Mouse (Mus musculus) forebrain, embryonic 13.5 days (tissue): ENCODE results near the gene Aven. TPM values are rescaled to one million over a fixed set of nuclear protein-coding genes. Genes with fewer than 3 reads are reported as not detected.
A peak's percentile ranks its signal among the peaks of the same experiment; 100 is the strongest.

ENCODE experiments used
- ATAC-seq: fragments of 200-750 bp; cut with Nextera tagmentation; 2 replicates; pipeline ENCODE4 v1.8.0; 2017
- H3K27ac ChIP-seq: fragments of 300-500 bp; sonication (generic); 2 replicates; pipeline ENCODE4 v1.5.1; 2015; ENCODE audit warnings: inconsistent platforms, mild to moderate bottlenecking, moderate library complexity
- H3K27me3 ChIP-seq: fragments of 300-500 bp; sonication (generic); 2 replicates; pipeline ENCODE4 v1.6.1; 2015; ENCODE audit warnings: mild to moderate bottlenecking, inconsistent platforms
- H3K36me3 ChIP-seq: fragments of 300-500 bp; sonication (generic); 2 replicates; pipeline ENCODE4 v1.6.1; 2015; ENCODE audit warnings: mild to moderate bottlenecking, inconsistent platforms; ENCODE audit not compliant: poor library complexity, severe bottlenecking
- H3K4me1 ChIP-seq: fragments of 300-500 bp; sonication (generic); 2 replicates; pipeline ENCODE4 v1.6.1; 2015; ENCODE audit warnings: inconsistent platforms
- H3K4me2 ChIP-seq: fragments of 300-500 bp; sonication (generic); 2 replicates; pipeline ENCODE4 v1.6.1; 2015; ENCODE audit warnings: inconsistent platforms, mild to moderate bottlenecking, moderate library complexity
- H3K4me3 ChIP-seq: fragments of 300-500 bp; sonication (generic); 2 replicates; pipeline ENCODE4 v1.5.1; 2015; ENCODE audit warnings: mild to moderate bottlenecking, inconsistent platforms
- H3K9ac ChIP-seq: fragments of 300-500 bp; sonication (generic); 2 replicates; pipeline ENCODE4 v1.6.1; 2015; ENCODE audit warnings: mild to moderate bottlenecking, inconsistent platforms
- H3K9me3 ChIP-seq: fragments of 300-500 bp; sonication (generic); replicated peaks from 2 replicates; pipeline ENCODE4 v1.6.1; 2016; ENCODE audit warnings: inconsistent platforms
- WGBS: fragments of 180-500 bp; shearing (Covaris S2); methylation state at CpG from one replicate; pipeline ENCODE4 v1.1.7; 2015; 5-methylcytosine and 5-hydroxymethylcytosine counted together
- polyA plus RNA-seq: library from polyadenylated mRNA; unstranded; fragments of >200 nt; fragmentation: Nextera tagmentation; extraction: Ambion mirVana; gene quantifications from 2 replicates; pipeline ENCODE4 v1.2.1, GENCODE M21; 2015

The Aven gene
- polyA plus RNA-seq, 1 experiment from 2014 or later: 4.4 TPM

DNA sequence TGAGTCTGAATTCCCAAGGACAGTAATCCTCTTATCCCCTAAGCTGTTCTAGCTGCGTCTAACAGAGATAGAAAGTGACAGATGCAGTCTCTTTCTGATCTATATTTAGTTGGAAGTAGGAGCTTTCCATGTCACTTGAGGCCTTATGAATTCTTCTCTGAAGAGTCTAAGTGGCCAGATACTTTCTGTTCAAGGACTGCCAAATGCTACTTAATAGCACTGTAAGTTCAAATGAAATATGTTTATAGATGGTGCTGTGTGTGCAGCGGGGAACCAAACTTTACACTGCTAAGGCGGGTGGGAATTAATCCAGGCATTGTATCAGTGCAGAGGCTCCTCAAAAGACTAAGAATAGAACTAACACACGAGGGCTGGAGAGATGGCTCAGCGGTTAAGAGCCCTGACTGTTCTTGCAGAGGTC is 21.8 kb upstream of the Aven start:
- WGBS: 37% methylated on average over 5 of the region's 5 CpGs
- Histone ChIP-seq H3K36me3 (peaks cover 40% of the 10 kb centered on the region), H3K9me3 (no peaks in the 10 kb centered on the region), H3K4me3 (no peak overlapping the region), H3K4me1 (no peaks in the 10 kb centered on the region), H3K4me2 (no peak overlapping the region), H3K9ac (no peak overlapping the region), H3K27ac (no peak overlapping the region), H3K27me3 (no peaks in the 10 kb centered on the region)
- ATAC-seq: no peak

DNA sequence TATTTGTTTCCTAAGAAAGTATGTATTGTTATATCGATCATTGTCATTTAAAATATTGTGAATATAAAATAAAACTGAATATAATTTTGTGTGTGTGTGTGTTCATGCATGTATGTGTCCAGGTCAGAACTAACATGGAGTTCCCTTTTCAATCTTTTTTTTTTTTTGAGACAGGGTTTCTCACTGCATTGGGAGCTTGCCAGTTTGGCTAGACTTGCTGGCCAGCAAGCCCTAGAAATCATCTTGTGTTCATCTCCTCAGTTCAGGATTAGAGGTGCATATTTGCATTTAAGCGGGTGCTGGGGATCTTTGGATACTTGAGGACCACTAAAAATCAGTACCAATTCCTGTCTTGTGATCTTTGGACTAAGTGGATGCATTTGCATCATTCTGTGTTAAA is 20.7 kb upstream of the Aven start:
- Histone ChIP-seq H3K27me3 (no peaks in the 10 kb centered on the region), H3K4me3 (no peak overlapping the region), H3K9me3 (no peaks in the 10 kb centered on the region), H3K4me2 (no peak overlapping the region), H3K36me3 (peaks cover 29% of the 10 kb centered on the region), H3K9ac (no peak overlapping the region), H3K4me1 (no peaks in the 10 kb centered on the region), H3K27ac (no peak overlapping the region)
- ATAC-seq: no peak
- WGBS: 90% methylated on average over 2 of the region's 2 CpGs

GRCm38 (mm10) chr2:112474997-112475724 is 17.6 kb upstream of the Aven start:
- H3K4me2 ChIP-seq: no peak overlapping the region
- no peaks in the 10 kb centered on the region for H3K27me3 ChIP-seq
- no peak overlapping the region for H3K4me3 ChIP-seq
- no peaks in the 10 kb centered on the region for H3K9me3 ChIP-seq
- H3K36me3 ChIP-seq: 0 out of 2 replicates have a peak, but pooled peaks cover 4% of the 10 kb centered on the region
- no peak overlapping the region for H3K9ac ChIP-seq
- 76% methylated on average over 5 of the region's 5 CpGs for WGBS
- ATAC-seq: no peak
- H3K4me1 ChIP-seq: no peaks in the 10 kb centered on the region
- H3K27ac ChIP-seq: no peak overlapping the region

DNA sequence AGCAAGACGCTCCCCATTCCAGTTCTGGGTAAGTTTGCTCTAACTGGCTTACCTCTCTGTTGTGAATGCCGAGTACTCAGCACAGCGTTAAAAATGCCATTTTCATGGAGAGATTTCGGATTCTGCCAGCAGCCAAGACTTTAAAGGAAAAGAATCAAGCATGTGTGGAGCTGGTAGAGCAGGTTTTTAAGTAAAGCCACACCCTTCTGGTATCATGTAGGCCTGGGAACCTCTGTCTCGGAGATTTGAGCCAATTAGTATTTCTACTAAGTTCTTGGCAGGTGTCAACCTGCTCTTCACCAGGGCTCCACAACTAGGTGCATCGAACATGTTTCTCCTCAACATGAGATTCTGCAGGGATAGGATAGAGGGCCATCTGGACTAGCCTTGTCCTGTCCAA is 16.2 kb upstream of the Aven start:
- Histone ChIP-seq H3K27me3 (no peaks in the 10 kb centered on the region), H3K9me3 (no peaks in the 10 kb centered on the region), H3K4me3 (no peak overlapping the region), H3K4me1 (no peaks in the 10 kb centered on the region), H3K36me3 (no peaks in the 10 kb centered on the region), H3K4me2 (no peak overlapping the region), H3K27ac (no peak overlapping the region), H3K9ac (no peak overlapping the region)
- 85% methylated on average over 6 of the region's 6 CpGs for WGBS
- no peak for ATAC-seq

DNA sequence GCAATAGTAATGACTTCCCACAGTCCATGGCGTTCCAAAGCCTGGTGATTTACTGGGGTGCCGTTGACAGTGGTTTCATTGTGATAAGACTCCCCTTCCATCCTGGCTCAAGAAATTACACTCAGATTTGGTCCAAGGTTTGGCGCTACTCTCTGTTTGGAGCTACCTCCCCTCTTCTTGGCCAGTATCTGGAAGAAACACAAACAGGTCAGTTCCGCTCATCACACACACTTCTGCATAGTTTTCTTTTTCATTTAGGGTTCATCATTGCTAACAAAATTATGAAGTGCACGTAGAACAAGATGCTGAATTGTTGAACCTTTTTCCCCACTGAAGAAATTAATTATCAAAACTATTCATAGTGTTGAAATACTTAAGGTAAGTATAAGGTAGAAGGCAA is 12.1 kb upstream of the Aven start, which contains the start of gene Chrm5:
Gene Chrm5 (minus strand): TSS at position 101 of the 400 bp plus-strand sequence.
- H3K27me3 ChIP-seq: no peaks in the 10 kb centered on the region
- H3K9ac ChIP-seq: no peak within 1 kb of the TSS
- H3K4me3 ChIP-seq: no peak within 1 kb of the TSS
- H3K27ac ChIP-seq: no peak within 1 kb of the TSS
- no peaks in the 10 kb centered on the region for H3K36me3 ChIP-seq
- no peaks in the 10 kb centered on the region for H3K4me1 ChIP-seq
- ATAC-seq: no peak
- WGBS: 92% methylated on average over 5 of the region's 5 CpGs
- H3K4me2 ChIP-seq: no peak within 1 kb of the TSS
- H3K9me3 ChIP-seq: no peaks in the 10 kb centered on the region

DNA sequence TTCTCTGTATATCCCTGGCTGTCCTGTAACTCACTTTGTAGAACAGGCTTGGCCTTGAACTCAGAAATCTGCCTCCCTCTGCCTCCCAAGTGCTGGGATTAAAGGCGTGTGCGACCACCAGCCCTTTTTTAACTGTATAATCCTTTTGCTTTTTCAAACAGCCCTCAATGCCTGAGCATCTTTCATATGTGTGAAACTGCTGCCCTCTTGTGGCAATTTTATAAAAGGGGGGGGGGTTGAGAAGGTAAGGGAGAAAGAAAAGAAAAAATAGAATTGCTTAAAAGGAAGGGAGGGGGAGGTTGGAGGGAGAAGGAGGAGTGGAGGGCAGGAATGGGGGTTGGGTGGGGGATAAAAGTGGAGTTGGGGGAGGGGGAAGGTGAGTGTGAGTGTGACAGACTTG is 11.2 kb upstream of the Aven start:
- Histone ChIP-seq H3K9ac (no peak overlapping the region), H3K4me2 (no peak overlapping the region), H3K36me3 (no peaks in the 10 kb centered on the region), H3K27me3 (no peaks in the 10 kb centered on the region), H3K4me1 (no peaks in the 10 kb centered on the region), H3K27ac (no peak overlapping the region), H3K4me3 (no peak overlapping the region), H3K9me3 (no peaks in the 10 kb centered on the region)
- 0% methylated on average over 2 of the region's 2 CpGs for WGBS
- ATAC-seq: peak; percentile 58; the same call in 1 of the 2 replicates

DNA sequence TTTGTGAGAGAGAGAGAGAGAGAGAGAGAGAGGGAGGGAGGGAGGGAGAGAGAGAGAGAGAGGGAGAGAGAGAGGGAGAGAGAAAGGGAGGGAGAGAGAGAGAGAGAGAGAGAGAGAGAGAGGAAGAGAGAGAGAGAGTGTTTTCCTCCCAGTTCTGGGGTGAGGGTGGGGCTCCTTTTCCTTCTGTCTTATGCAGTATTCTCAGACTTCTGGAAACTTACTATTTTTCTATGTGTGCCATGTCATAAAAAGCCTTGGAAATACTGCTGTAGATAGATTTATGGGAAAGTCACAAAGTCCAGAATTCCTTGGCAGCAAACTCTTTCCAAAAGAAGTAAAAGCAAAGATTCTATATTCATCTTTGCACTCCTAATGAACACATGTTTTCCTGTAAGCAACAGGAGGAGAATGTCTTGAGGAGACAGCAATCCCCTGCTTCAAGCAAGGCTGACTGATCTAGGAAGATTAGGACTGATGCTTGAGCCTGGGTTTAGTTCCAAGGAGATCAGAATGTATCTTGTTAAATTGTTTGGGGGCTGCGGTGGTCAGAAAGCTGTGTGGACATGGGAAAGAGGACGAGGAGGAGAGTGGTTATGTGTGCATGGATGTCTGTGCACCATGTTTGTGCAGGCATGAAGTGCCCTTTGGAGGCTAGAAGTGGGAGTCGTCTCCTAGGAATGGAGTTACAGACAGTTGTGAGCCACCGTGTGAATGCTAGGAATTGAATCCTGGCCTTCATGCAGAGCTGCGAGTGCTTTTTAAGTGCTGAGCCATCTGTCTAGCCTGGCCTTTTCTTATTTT is 10.0 kb upstream of the Aven start:
- Histone ChIP-seq H3K9ac (no peak overlapping the region), H3K4me1 (no peaks in the 10 kb centered on the region), H3K36me3 (no peaks in the 10 kb centered on the region), H3K27ac (no peak overlapping the region), H3K9me3 (no peaks in the 10 kb centered on the region), H3K4me2 (no peak overlapping the region), H3K4me3 (no peak overlapping the region), H3K27me3 (no peaks in the 10 kb centered on the region)
- ATAC-seq: no peak
- 69% methylated on average over 5 of the region's 5 CpGs for WGBS

GRCm38 (mm10) chr2:112483334-112483651 is 9.5 kb upstream of the Aven start:
- H3K9ac ChIP-seq: no peak overlapping the region
- 79% methylated on average over 2 of the region's 2 CpGs for WGBS
- H3K27me3 ChIP-seq: no peaks in the 10 kb centered on the region
- H3K4me1 ChIP-seq: no peaks in the 10 kb centered on the region
- H3K27ac ChIP-seq: no peak overlapping the region
- no peak for ATAC-seq
- H3K4me3 ChIP-seq: no peak overlapping the region
- no peak overlapping the region for H3K4me2 ChIP-seq
- H3K36me3 ChIP-seq: no peaks in the 10 kb centered on the region
- no peaks in the 10 kb centered on the region for H3K9me3 ChIP-seq

DNA sequence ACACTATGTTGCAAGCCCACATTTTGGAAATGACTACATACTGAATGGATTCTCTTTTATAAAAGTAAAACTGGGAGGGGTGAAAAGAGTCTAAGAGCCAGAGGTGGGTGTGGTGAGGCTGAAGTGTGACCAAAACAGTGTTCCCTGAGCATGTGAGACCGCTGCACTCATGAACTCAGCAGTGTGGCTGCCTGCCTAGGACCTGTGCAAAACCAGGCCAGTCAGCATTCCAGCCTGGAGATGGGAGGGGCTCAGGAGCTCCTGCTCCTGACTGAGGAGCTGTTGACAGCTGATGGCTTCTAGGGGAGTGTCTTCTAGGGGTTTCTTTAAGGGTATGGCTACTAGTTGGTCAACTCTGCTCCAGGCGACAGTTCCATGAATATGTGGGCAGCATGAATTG is 7.9 kb upstream of the Aven start:
- no peaks in the 10 kb centered on the region for H3K4me1 ChIP-seq
- ATAC-seq: no peak
- H3K4me2 ChIP-seq: no peak overlapping the region
- H3K9me3 ChIP-seq: no peaks in the 10 kb centered on the region
- no peaks in the 10 kb centered on the region for H3K36me3 ChIP-seq
- WGBS: 80% methylated on average over 2 of the region's 2 CpGs
- no peak overlapping the region for H3K27ac ChIP-seq
- no peaks in the 10 kb centered on the region for H3K27me3 ChIP-seq
- H3K4me3 ChIP-seq: no peak overlapping the region
- H3K9ac ChIP-seq: no peak overlapping the region

DNA sequence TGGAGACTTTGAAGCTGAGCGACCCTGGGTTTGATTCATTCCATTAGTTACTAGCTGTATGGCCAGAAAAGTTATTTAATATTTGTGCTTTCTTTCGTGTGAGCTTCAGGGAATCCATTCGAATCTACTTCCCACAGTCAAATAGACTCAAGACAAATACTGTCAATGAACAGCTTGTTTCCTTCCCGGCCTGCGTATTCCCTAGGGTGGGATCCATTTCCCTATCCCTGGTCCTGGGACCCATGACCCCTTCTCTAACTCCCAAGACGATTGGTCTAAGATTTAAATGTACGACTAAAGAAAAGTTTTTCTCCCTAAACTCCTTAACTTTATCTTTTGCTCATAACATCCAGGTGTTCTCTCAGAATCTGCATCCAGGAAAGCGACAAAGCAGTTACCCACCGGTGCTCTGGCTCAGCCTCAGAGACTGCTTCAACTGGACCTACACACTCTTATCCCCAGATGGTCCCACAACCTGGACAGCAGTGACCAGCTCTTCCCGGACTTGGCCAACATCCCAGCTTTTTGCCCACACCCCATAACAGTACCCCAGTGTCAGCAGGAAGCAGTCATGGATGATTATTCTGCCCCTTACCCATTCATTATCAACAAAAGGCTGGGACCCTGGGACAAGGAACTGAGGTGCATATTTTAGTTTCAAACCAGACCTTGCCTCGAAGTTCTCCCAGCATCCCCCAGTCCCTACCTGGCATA is 2.1 kb upstream of the Aven start:
- no peaks in the 10 kb centered on the region for H3K36me3 ChIP-seq
- H3K27ac ChIP-seq: no peak overlapping the region
- H3K4me1 ChIP-seq: peaks cover 11% of the 10 kb centered on the region
- H3K9ac ChIP-seq: no peak overlapping the region
- H3K4me2 ChIP-seq: no peak overlapping the region
- H3K9me3 ChIP-seq: no peaks in the 10 kb centered on the region
- no peak overlapping the region for H3K4me3 ChIP-seq
- no peaks in the 10 kb centered on the region for H3K27me3 ChIP-seq
- WGBS: 90% methylated on average over 11 of the region's 11 CpGs
- no peak for ATAC-seq

DNA sequence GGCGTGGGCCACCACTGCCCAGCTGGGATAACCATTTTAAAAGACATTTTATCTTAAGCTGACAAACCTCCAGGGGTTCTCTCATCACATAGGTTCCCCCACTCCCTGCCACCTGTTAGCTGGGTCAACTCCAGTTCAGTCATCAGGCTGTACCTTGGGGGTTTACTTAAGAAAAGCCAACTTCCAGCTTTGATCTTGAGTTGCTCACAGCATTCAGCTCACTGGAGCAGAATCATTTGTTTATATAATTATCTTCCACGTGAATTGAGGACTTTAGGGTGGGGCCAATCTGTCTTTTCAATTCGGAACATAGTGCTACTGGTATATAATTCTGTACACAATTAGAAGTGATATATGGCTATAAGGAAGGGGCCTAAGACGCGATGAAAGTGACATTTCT is 1.1 kb upstream of the Aven start:
- H3K4me3 ChIP-seq: no peak overlapping the region
- H3K4me2 ChIP-seq: no peak overlapping the region
- H3K9me3 ChIP-seq: no peaks in the 10 kb centered on the region
- H3K9ac ChIP-seq: no peak overlapping the region
- WGBS: 71% methylated on average over 5 of the region's 5 CpGs
- no peak overlapping the region for H3K27ac ChIP-seq
- ATAC-seq: no peak
- no peaks in the 10 kb centered on the region for H3K36me3 ChIP-seq
- H3K4me1 ChIP-seq: peaks cover 11% of the 10 kb centered on the region
- no peaks in the 10 kb centered on the region for H3K27me3 ChIP-seq

GRCm38 (mm10) chr2:112492431-112492855 is 321 bp upstream of the Aven start:
- H3K9ac ChIP-seq: peak overlapping the region; percentile 97
- 3% methylated on average over 9 of the region's 9 CpGs for WGBS
- peak; percentile 7; the same call in 1 of the 2 replicates for ATAC-seq
- peak overlapping the region; percentile 71 for H3K4me3 ChIP-seq
- H3K4me2 ChIP-seq: peak overlapping the region; percentile 70
- H3K4me1 ChIP-seq: peaks cover 11% of the 10 kb centered on the region
- H3K27me3 ChIP-seq: no peaks in the 10 kb centered on the region
- no peaks in the 10 kb centered on the region for H3K36me3 ChIP-seq
- H3K9me3 ChIP-seq: no peaks in the 10 kb centered on the region
- peak overlapping the region; percentile 96 for H3K27ac ChIP-seq
